Mouse (Mus musculus): ENCODE results near the gene Zfp654. TPM values are rescaled to one million over a fixed set of nuclear protein-coding genes. Genes with fewer than 3 reads are reported as not detected.

Gene Zfp654
- polyA plus RNA-seq, 2 experiments = 2.4 to 3.3 TPM

DNA sequence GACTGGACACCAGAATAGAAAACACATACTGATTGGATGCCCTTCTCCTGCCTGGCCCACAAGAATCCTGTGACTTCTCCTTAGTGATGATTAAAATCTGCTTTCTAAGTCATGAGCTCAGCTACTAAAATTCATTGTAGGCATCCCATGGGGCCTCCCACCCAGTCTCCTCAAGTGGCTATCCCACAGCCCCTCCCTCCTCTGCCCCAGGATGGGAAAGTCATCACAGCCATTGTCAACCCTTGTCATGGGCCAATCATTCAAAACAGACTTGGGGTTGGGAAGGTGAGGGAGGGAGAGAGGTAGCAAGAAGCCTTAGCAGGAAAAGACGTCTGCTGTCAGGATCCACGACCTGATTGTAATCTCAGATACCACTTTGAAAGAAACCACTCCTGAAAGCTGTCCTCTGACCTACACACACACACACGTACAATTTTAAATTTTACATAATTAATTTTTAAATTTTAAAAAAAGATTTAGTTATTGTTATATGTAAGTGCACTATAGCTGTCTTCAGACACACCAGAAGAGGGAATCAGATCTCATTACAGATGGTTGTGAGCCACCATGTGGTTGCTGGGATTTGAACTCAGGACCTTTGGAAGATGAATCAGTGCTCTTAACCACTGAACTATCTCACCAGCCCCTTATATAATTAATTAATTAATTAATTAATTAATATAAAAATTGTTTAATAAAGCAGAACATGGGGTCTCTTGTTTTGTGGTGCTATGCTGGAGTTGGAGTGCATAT lies 97.3 kb downstream of the Zfp654 start:
- H3K4me3 ChIP-seq (ENCODE audit: insufficient read depth in 1 of 2, low read depth in 2 of 2, low read length in 2 of 2) = no peak overlapping the region
- H3K36me3 ChIP-seq (replicated peaks; ENCODE audit: control insufficient read depth, insufficient read depth, low read depth) = no peaks in the 10 kb centered on the region
- no peaks in the 10 kb centered on the region for H3K27me3 ChIP-seq (ENCODE audit: control insufficient read depth, insufficient read depth, low read length)
- DNase-seq (ENCODE audit: low read depth in 3 of 3, low spot score in 3 of 3) (no peak), ATAC-seq (ENCODE audit: insufficient read depth) (no peak)
- H3K27ac ChIP-seq = no peak overlapping the region
- no peaks in the 10 kb centered on the region; a peak in 1 of 4 replicates for H3K4me1 ChIP-seq (replicated peaks; ENCODE audit: control insufficient read depth in 2 of 2, insufficient read depth in 2 of 2, low read length in 1 of 2)
- WGBS (ENCODE audit: insufficient replicate concordance) = 19% methylated on average over 3 of the region's 3 CpGs
- no peak overlapping the region for H3K4me2 ChIP-seq (ENCODE audit: low read depth)
- H3K9me3 ChIP-seq (ENCODE audit: control insufficient read depth, low read length) = no peaks in the 10 kb centered on the region
- no peak for TF ChIP-seq CTCF (IDR thresholded peaks at IDR 0.05; ENCODE audit: low read depth)
- TF ChIP-seq EP300 (IDR thresholded peaks at IDR 0.05; ENCODE audit: low read depth) = no peak
- no peak overlapping the region for H3K9ac ChIP-seq (replicated peaks)

DNA sequence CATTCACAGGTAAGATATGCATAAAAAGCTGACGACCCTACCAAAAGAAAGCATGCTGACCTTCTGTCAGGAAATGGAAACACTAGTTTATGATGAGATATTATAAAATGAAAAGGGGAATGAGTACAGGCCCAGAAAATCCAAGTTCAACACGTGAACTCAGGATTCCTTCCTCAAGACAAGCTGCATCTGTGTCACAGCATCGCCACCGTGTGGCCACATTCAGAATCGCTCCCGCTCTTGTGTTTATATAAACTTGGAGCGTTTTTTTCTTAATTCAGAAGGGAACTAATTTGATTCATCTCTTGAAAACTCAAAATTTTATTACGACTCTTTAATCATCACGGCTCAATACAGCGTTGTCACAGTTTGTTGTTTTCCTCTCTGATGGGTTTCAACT lies 103.2 kb downstream of the Zfp654 start:
- ATAC-seq (ENCODE audit: insufficient read depth) (no peak), DNase-seq (ENCODE audit: low read depth in 3 of 3, low spot score in 3 of 3) (peak; percentile 7 to 26 (median 22))
- Histone ChIP-seq H3K9ac (replicated peaks) (no peak overlapping the region), H3K27ac (no peak overlapping the region), H3K36me3 (replicated peaks; ENCODE audit: control insufficient read depth, insufficient read depth, low read depth) (no peaks in the 10 kb centered on the region), H3K4me1 (replicated peaks; ENCODE audit: control insufficient read depth in 2 of 2, insufficient read depth in 2 of 2, low read length in 1 of 2) (no peaks in the 10 kb centered on the region), H3K27me3 (ENCODE audit: control insufficient read depth, insufficient read depth, low read length) (no peaks in the 10 kb centered on the region), H3K4me2 (ENCODE audit: low read depth) (no peak overlapping the region), H3K9me3 (ENCODE audit: control insufficient read depth, low read length) (no peaks in the 10 kb centered on the region), H3K4me3 (ENCODE audit: insufficient read depth in 1 of 2, low read depth in 2 of 2, low read length in 2 of 2) (no peak overlapping the region)
- peak; percentile 85 for TF ChIP-seq CTCF (IDR thresholded peaks at IDR 0.05; ENCODE audit: low read depth)
- TF ChIP-seq EP300 (IDR thresholded peaks at IDR 0.05; ENCODE audit: low read depth) = no peak
- WGBS (ENCODE audit: insufficient replicate concordance) = 8% methylated on average over 10 of the region's 10 CpGs

DNA sequence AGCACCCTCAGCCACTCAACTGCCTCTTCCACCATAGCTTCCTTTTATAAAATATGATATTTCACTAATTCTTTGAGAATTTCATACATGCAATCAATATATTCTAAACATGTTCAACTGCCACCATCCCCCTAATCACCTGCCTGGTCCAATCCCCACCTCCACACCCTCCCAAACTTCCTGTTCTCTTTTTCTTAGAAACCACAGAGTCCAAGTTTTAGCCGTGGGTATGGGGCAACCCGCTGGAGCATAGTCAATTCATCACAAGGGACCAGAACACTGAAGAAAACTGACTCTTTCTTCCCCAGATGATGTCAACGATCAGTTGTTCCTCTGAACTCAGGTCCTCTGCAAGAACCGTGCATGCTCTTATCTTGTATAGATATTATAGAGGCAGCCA lies 106.4 kb downstream of the Zfp654 start:
- Histone ChIP-seq H3K9ac (replicated peaks) (no peak overlapping the region), H3K36me3 (replicated peaks; ENCODE audit: control insufficient read depth, insufficient read depth, low read depth) (no peaks in the 10 kb centered on the region), H3K27me3 (ENCODE audit: control insufficient read depth, insufficient read depth, low read length) (no peaks in the 10 kb centered on the region), H3K9me3 (ENCODE audit: control insufficient read depth, low read length) (no peaks in the 10 kb centered on the region), H3K27ac (no peak overlapping the region), H3K4me3 (ENCODE audit: insufficient read depth in 1 of 2, low read depth in 2 of 2, low read length in 2 of 2) (no peak overlapping the region), H3K4me2 (ENCODE audit: low read depth) (no peak overlapping the region), H3K4me1 (replicated peaks; ENCODE audit: control insufficient read depth in 2 of 2, insufficient read depth in 2 of 2, low read length in 1 of 2) (no peaks in the 10 kb centered on the region)
- DNase-seq (ENCODE audit: low read depth in 3 of 3, low spot score in 3 of 3) = no peak
- no peak for ATAC-seq (ENCODE audit: insufficient read depth)
- TF ChIP-seq CTCF (IDR thresholded peaks at IDR 0.05; ENCODE audit: low read depth) = no peak
- TF ChIP-seq EP300 (IDR thresholded peaks at IDR 0.05; ENCODE audit: low read depth) = no peak
- 33% methylated on average over 4 of the region's 4 CpGs for WGBS (ENCODE audit: insufficient replicate concordance)

DNA sequence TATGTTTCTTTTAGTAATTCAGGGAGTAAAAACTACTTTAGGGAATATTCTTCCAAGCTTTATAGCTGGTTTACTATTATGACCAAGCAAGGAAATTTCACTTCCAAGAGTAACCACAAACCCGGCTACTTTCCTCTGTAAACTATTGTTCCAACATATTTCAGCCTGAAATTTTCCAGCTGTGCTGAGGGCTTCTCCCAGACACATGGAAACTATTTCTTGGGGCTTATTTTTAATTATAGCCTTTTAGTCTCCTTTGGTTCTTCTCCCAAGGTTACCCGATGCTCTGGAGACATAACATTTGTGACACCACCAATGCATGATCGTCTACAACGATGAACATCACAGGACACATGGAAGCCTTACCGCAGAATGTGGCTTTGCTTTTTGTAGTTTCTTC lies 114.2 kb downstream of the Zfp654 start:
- WGBS (ENCODE audit: insufficient replicate concordance) = 73% methylated on average over 5 of the region's 5 CpGs
- Histone ChIP-seq H3K36me3 (replicated peaks; ENCODE audit: control insufficient read depth, insufficient read depth, low read depth) (no peaks in the 10 kb centered on the region), H3K9me3 (ENCODE audit: control insufficient read depth, low read length) (no peaks in the 10 kb centered on the region), H3K4me3 (ENCODE audit: insufficient read depth in 1 of 2, low read depth in 2 of 2, low read length in 2 of 2) (no peak overlapping the region), H3K9ac (replicated peaks) (no peak overlapping the region), H3K27me3 (ENCODE audit: control insufficient read depth, insufficient read depth, low read length) (no peaks in the 10 kb centered on the region), H3K4me2 (ENCODE audit: low read depth) (no peak overlapping the region), H3K27ac (no peak overlapping the region), H3K4me1 (replicated peaks; ENCODE audit: control insufficient read depth in 2 of 2, insufficient read depth in 2 of 2, low read length in 1 of 2) (no peaks in the 10 kb centered on the region)
- TF ChIP-seq CTCF (IDR thresholded peaks at IDR 0.05; ENCODE audit: low read depth) (no peak), EP300 (IDR thresholded peaks at IDR 0.05; ENCODE audit: low read depth) (no peak)
- ATAC-seq (ENCODE audit: insufficient read depth) (no peak), DNase-seq (ENCODE audit: low read depth in 3 of 3, low spot score in 3 of 3) (no peak)

Other genes starting within 250 kb of the Zfp654 start
- gene Csnka2ip, start 249.2 kb downstream of the Zfp654 start, polyA plus RNA-seq (2012; rRNA removed) = not detected in 2 replicates
- not detected in 2 replicates for gene Csnka2ip, start 249.2 kb downstream of the Zfp654 start, polyA plus RNA-seq (2014; fragmentation: Nextera tagmentation; extraction: Ambion mirVana)
- 2.5 and 6.3 TPM in 2 replicates for gene 4930453N24Rik, start 80.5 kb downstream of the Zfp654 start, polyA plus RNA-seq (2012; rRNA removed)
- 12.0 and 12.4 TPM in 2 replicates for gene 4930453N24Rik, start 80.5 kb downstream of the Zfp654 start, polyA plus RNA-seq (2014; fragmentation: Nextera tagmentation; extraction: Ambion mirVana)
- 6.5 and 11.2 TPM in 2 replicates for gene Cggbp1, start 344 bp upstream of the Zfp654 start, polyA plus RNA-seq (2012; rRNA removed)
- 26.0 and 27.8 TPM in 2 replicates for gene Cggbp1, start 344 bp upstream of the Zfp654 start, polyA plus RNA-seq (2014; fragmentation: Nextera tagmentation; extraction: Ambion mirVana)

Data from liver, embryonic 14.5 days (tissue).